Mouse (Mus musculus) limb, embryonic 14.5 days (tissue): ENCODE measurements around the gene Tmem109. TPM values are rescaled to one million over a fixed set of nuclear protein-coding genes. Genes with fewer than 3 reads are reported as not detected.

ENCODE experiments used
- ATAC-seq: fragments of 200-750 bp; cut with Nextera tagmentation; 2 replicates; pipeline ENCODE4 v1.8.0; 2017; ENCODE audit warnings: low read depth, moderate number of reproducible peaks, moderate TSS enrichment; ENCODE audit not compliant: low FRiP score
- DNase-seq: peaks from one replicate; pipeline ENCODE4 v3.0.0-alpha.2; 2015; ENCODE audit warnings: low spot score
- H3K27ac ChIP-seq: fragments of 300-500 bp; sonication (generic); replicated peaks from 2 replicates; pipeline ENCODE4 v1.5.1; 2014; ENCODE audit warnings: low read depth, mild to moderate bottlenecking, low read length, moderate library complexity, mixed read lengths
- H3K27me3 ChIP-seq: fragments of 300-500 bp; sonication (generic); 2 replicates; pipeline ENCODE4 v1.6.1; 2014; ENCODE audit warnings: low read length, mixed read lengths; ENCODE audit not compliant: control insufficient read depth, insufficient read depth
- H3K36me3 ChIP-seq: fragments of 300-500 bp; sonication (generic); 2 replicates; pipeline ENCODE4 v1.6.1; 2014; ENCODE audit warnings: mild to moderate bottlenecking, low read length, moderate library complexity, mixed read lengths; ENCODE audit not compliant: control insufficient read depth, insufficient read depth
- H3K4me1 ChIP-seq: fragments of 300-500 bp; sonication (generic); 2 replicates; pipeline ENCODE4 v1.6.1; 2014; ENCODE audit warnings: antibody characterized with exemption, low read length, mixed read lengths; ENCODE audit not compliant: control insufficient read depth, insufficient read depth
- H3K4me2 ChIP-seq: fragments of 300-500 bp; sonication (generic); replicated peaks from 2 replicates; pipeline ENCODE4 v1.6.1; 2014; ENCODE audit warnings: low read depth, mild to moderate bottlenecking, low read length, moderate library complexity; ENCODE audit not compliant: severe bottlenecking
- H3K4me3 ChIP-seq: fragments of 300-500 bp; sonication (generic); replicated peaks from 2 replicates; pipeline ENCODE4 v1.5.1; 2014; ENCODE audit warnings: low read length
- H3K9ac ChIP-seq: fragments of 300-500 bp; sonication (generic); 2 replicates; pipeline ENCODE4 v1.6.1; 2014; ENCODE audit warnings: mild to moderate bottlenecking, low read depth, low read length, moderate library complexity; ENCODE audit not compliant: severe bottlenecking
- H3K9me3 ChIP-seq: fragments of 300-500 bp; sonication (generic); 2 replicates; pipeline ENCODE4 v1.6.1; 2016; ENCODE audit warnings: low read length; ENCODE audit not compliant: control insufficient read depth
- POLR2A ChIP-seq: fragments of 200-500 bp; IDR thresholded peaks from 2 replicates; pipeline ENCODE4 v1.8.0; 2012; ENCODE audit warnings: inconsistent platforms, mild to moderate bottlenecking, moderate library complexity, borderline replicate concordance; ENCODE audit not compliant: insufficient read depth, insufficient read length; ENCODE audit errors: extremely low read depth
- WGBS: fragments of 180-500 bp; shearing (Covaris S2); extraction: QIAGEN DNeasy Blood & Tissue Kit; methylation state at CpG from one replicate; pipeline ENCODE4 v1.1.7; 2014; 5-methylcytosine and 5-hydroxymethylcytosine counted together
- polyA plus RNA-seq, 2 experiments: library from polyadenylated mRNA; depleted of rRNA in 1 of 2; stranded (reverse) in 1 of 2; unstranded in 1 of 2; fragments of >200 nt; fragmentation: Nextera tagmentation in 1 of 2; extraction: Ambion mirVana in 1 of 2; gene quantifications; 2 replicates each; pipeline versions ENCODE4 v1.2.1 to v1.2.3; 2012 to 2014

The Tmem109 gene
- polyA plus RNA-seq, 2 experiments, result 106 to 128 TPM

GRCm38 (mm10) chr19:10855422-10855821, 26.4 kb downstream of the Tmem109 start:
- 73% methylated on average over 3 of the region's 3 CpGs for WGBS
- Histone ChIP-seq H3K27me3 (no peaks in the 10 kb centered on the region), H3K4me2 (no peak overlapping the region), H3K9ac (no peak overlapping the region), H3K9me3 (no peaks in the 10 kb centered on the region), H3K4me3 (no peak overlapping the region), H3K4me1 (no peaks in the 10 kb centered on the region), H3K27ac (no peak overlapping the region), H3K36me3 (peaks cover 45% of the 10 kb centered on the region)
- no peak for ATAC-seq
- TF ChIP-seq POLR2A, result no peak
- no peak for DNase-seq

- Histone ChIP-seq H3K4me2 (no peak overlapping the region), H3K27ac (no peak overlapping the region), H3K4me1 (no peaks in the 10 kb centered on the region), H3K9me3 (no peaks in the 10 kb centered on the region), H3K27me3 (no peaks in the 10 kb centered on the region), H3K36me3 (no peaks in the 10 kb centered on the region), H3K9ac (no peak overlapping the region), H3K4me3 (no peak overlapping the region)
- ATAC-seq (no peak), DNase-seq (no peak)
- 66% methylated on average over 3 of the region's 3 CpGs for WGBS
- no peak for TF ChIP-seq POLR2A
Measured at GRCm38 (mm10) chr19:10847311-10848087, 34.3 kb downstream of the Tmem109 start.

- no peak overlapping the region for H3K9ac ChIP-seq
Measured at GRCm38 (mm10) chr19:10846150-10846549, 35.7 kb downstream of the Tmem109 start.

GRCm38 (mm10) chr19:10845454-10845853, 36.3 kb downstream of the Tmem109 start:
- no peak for DNase-seq
- 82% methylated on average over 3 of the region's 3 CpGs for WGBS
- ATAC-seq, result no peak
- no peak overlapping the region for H3K9ac ChIP-seq
- no peak overlapping the region for H3K4me2 ChIP-seq
- H3K27me3 ChIP-seq, result no peaks in the 10 kb centered on the region
- no peaks in the 10 kb centered on the region for H3K9me3 ChIP-seq
- H3K4me1 ChIP-seq, result no peaks in the 10 kb centered on the region
- no peak overlapping the region for H3K4me3 ChIP-seq
- no peak overlapping the region for H3K27ac ChIP-seq
- H3K36me3 ChIP-seq, result no peaks in the 10 kb centered on the region
- TF ChIP-seq POLR2A, result no peak

More at GRCm38 (mm10) chr19:10846150-10846549, 35.7 kb downstream of the Tmem109 start:
- Histone ChIP-seq H3K27me3 (no peaks in the 10 kb centered on the region), H3K36me3 (no peaks in the 10 kb centered on the region), H3K27ac (no peak overlapping the region), H3K4me2 (no peak overlapping the region), H3K4me3 (no peak overlapping the region), H3K9me3 (no peaks in the 10 kb centered on the region), H3K4me1 (no peaks in the 10 kb centered on the region)
- no peak for ATAC-seq
- 70% methylated on average over 7 of the region's 7 CpGs for WGBS
- no peak for DNase-seq
- no peak for TF ChIP-seq POLR2A

DNA sequence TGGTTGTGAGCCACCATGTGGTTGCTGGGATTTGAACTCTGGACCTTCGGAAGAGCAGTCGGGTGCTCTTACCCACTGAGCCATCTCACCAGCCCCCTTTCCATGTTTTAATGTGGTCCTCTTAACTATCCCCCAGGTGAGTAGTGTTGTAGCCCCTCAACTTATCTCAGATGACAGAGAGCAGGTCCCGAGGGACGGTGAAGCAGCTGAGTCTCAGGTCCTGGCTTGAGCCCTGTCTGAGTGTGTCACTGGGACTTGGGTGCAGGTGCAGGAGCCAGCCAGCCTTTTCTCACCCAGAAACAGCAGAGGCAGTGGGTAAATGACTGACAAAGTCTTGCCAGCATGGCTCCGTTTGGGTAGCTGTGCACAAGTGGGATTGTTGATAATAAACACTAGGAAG, 37.6 kb downstream of the Tmem109 start:
- H3K36me3 ChIP-seq, result no peaks in the 10 kb centered on the region
- no peak for DNase-seq
- no peak overlapping the region for H3K27ac ChIP-seq
- WGBS, result 92% methylated on average over 5 of the region's 5 CpGs
- H3K27me3 ChIP-seq, result no peaks in the 10 kb centered on the region
- H3K4me2 ChIP-seq, result no peak overlapping the region
- no peaks in the 10 kb centered on the region for H3K9me3 ChIP-seq
- H3K4me3 ChIP-seq, result no peak overlapping the region
- no peak for TF ChIP-seq POLR2A
- H3K9ac ChIP-seq, result no peak overlapping the region
- no peaks in the 10 kb centered on the region for H3K4me1 ChIP-seq
- no peak for ATAC-seq

DNA sequence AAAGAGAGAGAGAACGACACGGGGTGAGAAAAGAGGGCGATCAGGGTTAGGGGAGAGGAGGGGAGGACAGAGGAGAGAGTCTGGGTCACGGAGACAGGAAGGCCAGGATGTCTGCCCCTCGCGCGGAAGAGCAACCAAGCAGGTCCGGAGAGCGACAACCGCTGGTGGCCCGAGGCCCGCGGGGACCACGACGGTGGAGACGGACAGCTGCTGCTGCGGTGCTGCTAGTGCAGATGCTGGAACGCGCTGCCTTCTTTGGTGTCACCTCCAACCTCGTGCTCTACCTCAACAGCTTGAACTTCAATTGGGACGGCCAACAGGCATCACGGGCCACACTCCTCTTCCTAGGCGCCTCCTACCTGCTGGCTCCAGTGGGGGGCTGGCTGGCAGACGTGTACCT, 38.9 kb downstream of the Tmem109 start:
- no peak overlapping the region for H3K4me2 ChIP-seq
- no peak for TF ChIP-seq POLR2A
- no peak overlapping the region for H3K9ac ChIP-seq
- H3K9me3 ChIP-seq, result no peaks in the 10 kb centered on the region
- H3K4me1 ChIP-seq, result no peaks in the 10 kb centered on the region
- H3K4me3 ChIP-seq, result no peak overlapping the region
- ATAC-seq (no peak), DNase-seq (no peak)
- 54% methylated on average over 8 of the region's 24 CpGs for WGBS
- H3K27ac ChIP-seq, result no peak overlapping the region
- H3K27me3 ChIP-seq, result no peaks in the 10 kb centered on the region
- no peaks in the 10 kb centered on the region for H3K36me3 ChIP-seq
